Mouse (Mus musculus) CH12.LX (cell line): ENCODE data around the gene Gpd1l. TPM values are rescaled to one million over a fixed set of nuclear protein-coding genes. Genes with fewer than 3 reads are reported as not detected.

Experiments used
- DNase-seq: peaks from one replicate; pipeline ENCODE4 v3.0.0-alpha.2; 2013; ENCODE audit errors: extremely low read depth
- H3K27ac ChIP-seq: 2 replicates; pipeline ENCODE4 v1.5.1; 2012; ENCODE audit warnings: low read depth, mild to moderate bottlenecking, control low read depth, moderate library complexity; ENCODE audit not compliant: insufficient read depth
- H3K27me3 ChIP-seq: replicated peaks from 2 replicates; pipeline ENCODE3; 2012; ENCODE audit warnings: inconsistent platforms
- H3K36me3 ChIP-seq, 2 experiments: replicated peaks in 1 of 2; 2 replicates each; pipeline versions ENCODE3 to v1.6.1; 2012; ENCODE audit warnings: inconsistent platforms in 1 of 2, low read length in 1 of 2, mild to moderate bottlenecking in 1 of 2, mixed read lengths in 1 of 2, moderate library complexity in 1 of 2; ENCODE audit not compliant: control insufficient read depth in 1 of 2, insufficient read depth in 1 of 2
- H3K4me1 ChIP-seq, 2 experiments: 2 replicates each; pipeline ENCODE4 v1.6.1; 2012; ENCODE audit warnings: inconsistent platforms in 1 of 2, moderate library complexity in 1 of 2; ENCODE audit not compliant: insufficient read depth in 2 of 2, control insufficient read depth in 1 of 2
- H3K4me2 ChIP-seq: 2 replicates; pipeline ENCODE4 v1.6.1; 2012; ENCODE audit warnings: low read depth, mild to moderate bottlenecking, control low read depth; ENCODE audit not compliant: poor library complexity, insufficient read depth, severe bottlenecking
- H3K4me3 ChIP-seq, 3 experiments: fragments of 150-350 bp in 1 of 3; sonication (generic) in 1 of 3; replicated peaks in 1 of 3; 2 replicates each; pipeline versions ENCODE3 to v1.5.1; 2011 to 2012; ENCODE audit warnings: low read depth in 2 of 3, low read length in 2 of 3, mild to moderate bottlenecking in 2 of 3, moderate library complexity in 2 of 3, control low read depth in 1 of 3, improper control_type of control experiment in 1 of 3, inconsistent platforms in 1 of 3, mixed read lengths in 1 of 3; ENCODE audit not compliant: poor library complexity in 1 of 3
- H3K79me2 ChIP-seq: replicated peaks from 2 replicates; pipeline ENCODE4 v1.6.1; 2012; ENCODE audit warnings: mild to moderate bottlenecking, moderate library complexity; ENCODE audit not compliant: control insufficient read depth, poor library complexity, insufficient read depth, severe bottlenecking; ENCODE audit errors: extremely low read depth
- H3K9ac ChIP-seq: 2 replicates; pipeline ENCODE4 v1.6.1; 2012; ENCODE audit warnings: low read depth, mild to moderate bottlenecking, control low read depth, moderate library complexity; ENCODE audit not compliant: insufficient read depth
- H3K9me3 ChIP-seq: replicated peaks from 2 replicates; pipeline ENCODE3; 2012; ENCODE audit warnings: low read length, inconsistent platforms, mixed read lengths
- BHLHE40 ChIP-seq: IDR thresholded peaks from 2 replicates; pipeline ENCODE4 v1.6.1; 2011; ENCODE audit warnings: mild to moderate bottlenecking, low read depth, low read length, improper control_type of control experiment
- CHD1 ChIP-seq: IDR thresholded peaks from 2 replicates; pipeline ENCODE4 v1.6.1; 2012; ENCODE audit warnings: low read depth, low read length, improper control_type of control experiment, inconsistent platforms
- E2F4 ChIP-seq: IDR thresholded peaks from 2 replicates; pipeline ENCODE4 v1.6.1; 2011; ENCODE audit warnings: low read depth, low read length, improper control_type of control experiment; ENCODE audit not compliant: insufficient replicate concordance
- EP300 ChIP-seq: IDR thresholded peaks from 2 replicates; pipeline ENCODE4 v1.6.1; 2011; ENCODE audit warnings: low read length, improper control_type of control experiment
- ETS1 ChIP-seq: conservative IDR thresholded peaks from 2 replicates; pipeline ENCODE4 v1.6.1; 2012; ENCODE audit warnings: low read depth, mild to moderate bottlenecking, inconsistent platforms, low read length, improper control_type of control experiment, moderate library complexity
- GABPA ChIP-seq: IDR thresholded peaks from 2 replicates; pipeline ENCODE4 v1.6.1; 2012; ENCODE audit warnings: low read depth, low read length, improper control_type of control experiment, inconsistent platforms; ENCODE audit not compliant: insufficient replicate concordance
- JUN ChIP-seq: IDR thresholded peaks from 2 replicates; pipeline ENCODE4 v1.6.1; 2011; ENCODE audit warnings: low read depth, mild to moderate bottlenecking, low read length, improper control_type of control experiment, moderate library complexity; ENCODE audit not compliant: insufficient read depth
- JUND ChIP-seq: conservative IDR thresholded peaks from 2 replicates; pipeline ENCODE4 v1.6.1; 2011; ENCODE audit warnings: low read depth, low read length, improper control_type of control experiment
- MAFK ChIP-seq: IDR thresholded peaks from 2 replicates; pipeline ENCODE4 v1.6.1; 2011; ENCODE audit warnings: low read length, improper control_type of control experiment; ENCODE audit not compliant: insufficient replicate concordance
- MYC ChIP-seq: IDR thresholded peaks from 2 replicates; pipeline ENCODE4 v1.6.1; 2011; ENCODE audit warnings: low read depth, mild to moderate bottlenecking, improper control_type of control experiment, low read length
- NRF1 ChIP-seq: IDR thresholded peaks from 2 replicates; pipeline ENCODE4 v1.6.1; 2014; ENCODE audit warnings: low read depth, mild to moderate bottlenecking, inconsistent platforms, low read length, improper control_type of control experiment, moderate library complexity
- PAX5 ChIP-seq: IDR thresholded peaks from 2 replicates; pipeline ENCODE4 v1.6.1; 2012; ENCODE audit warnings: low read length, inconsistent platforms, mixed read lengths
- POLR2AphosphoS2 ChIP-seq: IDR thresholded peaks from 2 replicates; pipeline ENCODE4 v1.6.1; 2011; ENCODE audit warnings: low read depth, low read length, improper control_type of control experiment
- SMC3 ChIP-seq: IDR thresholded peaks from 2 replicates; pipeline ENCODE4 v1.6.1; 2011; ENCODE audit warnings: low read depth, low read length, improper control_type of control experiment
- USF1 ChIP-seq: IDR thresholded peaks from 2 replicates; pipeline ENCODE4 v1.6.1; 2014; ENCODE audit warnings: low read depth, mild to moderate bottlenecking, inconsistent platforms, low read length, improper control_type of control experiment
- USF2 ChIP-seq: conservative IDR thresholded peaks from 2 replicates; pipeline ENCODE4 v1.6.1; 2011; ENCODE audit warnings: low read depth, low read length, improper control_type of control experiment
- ZC3H11A ChIP-seq: IDR thresholded peaks from 2 replicates; pipeline ENCODE4 v1.6.1; 2012; ENCODE audit warnings: low read depth, mild to moderate bottlenecking, inconsistent platforms, low read length, improper control_type of control experiment
- dilution Hi-C: fragments of 300-500 bp; cut with MboI; formaldehyde crosslinking; loops from 2 replicates; pipeline ENCODE4 v1.14.3; 2020; ENCODE audit warnings: low sequenced_read_pairs; ENCODE audit not compliant: extremely low pct_unique_long_range_greater_than_20kb, extremely low pct_ligation_motif_present
- in situ Hi-C: fragments of 300-500 bp; cut with MboI; formaldehyde crosslinking; loops from 3 replicates; pipeline ENCODE4 v1.14.3; 2019; ENCODE audit warnings: low sequenced_read_pairs, low pct_ligation_motif_present, low pct_unique_long_range_greater_than_20kb, mixed read lengths
- polyA plus RNA-seq: library from polyadenylated mRNA; unstranded; fragments of >175 nt; gene quantifications from 2 replicates; pipeline ENCODE4 v1.2.1, GENCODE M21; 2012; ENCODE audit warnings: low read depth; ENCODE audit not compliant: insufficient read length
- total RNA-seq, 2 experiments: library from RNA; depleted of rRNA; stranded (reverse); fragments of 300-350 nt in 1 of 2; fragments of >200 nt in 1 of 2; gene quantifications; 2 replicates each; pipeline ENCODE4 v1.2.3; 2012 to 2014

Gpd1l gene
- total and polyA plus RNA-seq, 3 experiments: 4.6 to 7.4 (median 5.8) TPM

- dilution Hi-C loops: no loop called here
- H3K4me3 ChIP-seq: no peak overlapping the region
- no peaks in the 10 kb centered on the region for H3K36me3 ChIP-seq
- no peak overlapping the region for H3K9ac ChIP-seq
- no peaks in the 10 kb centered on the region for H3K4me1 ChIP-seq
- no peaks in the 10 kb centered on the region for H3K27me3 ChIP-seq
- no peaks in the 10 kb centered on the region for H3K79me2 ChIP-seq
- in situ Hi-C loops: no loop called here
- H3K9me3 ChIP-seq: peaks cover 6% of the 10 kb centered on the region
- H3K27ac ChIP-seq: no peak overlapping the region
- no peak for DNase-seq
- H3K4me2 ChIP-seq: no peak overlapping the region
- TF ChIP-seq SMC3: no peak
These were observed 11.8 kb upstream of the Gpd1l start for GRCm38 (mm10) chr9:114945576-114945975.

GRCm38 (mm10) chr9:114944642-114945041 is 10.9 kb upstream of the Gpd1l start:
- Histone ChIP-seq H3K36me3 (no peaks in the 10 kb centered on the region), H3K27me3 (no peaks in the 10 kb centered on the region), H3K27ac (no peak overlapping the region), H3K4me3 (no peak overlapping the region), H3K9me3 (peaks cover 6% of the 10 kb centered on the region), H3K4me2 (no peak overlapping the region), H3K4me1 (no peaks in the 10 kb centered on the region), H3K9ac (no peak overlapping the region), H3K79me2 (no peaks in the 10 kb centered on the region)
- in situ Hi-C loops: no loop called here
- TF ChIP-seq CHD1 (no peak), MYC (no peak), MAFK (no peak), PAX5 (no peak), ETS1 (no peak), BHLHE40 (no peak), JUN (no peak), USF2 (no peak), GABPA (no peak), ZC3H11A (no peak), POLR2AphosphoS2 (no peak), USF1 (no peak), SMC3 (no peak), NRF1 (no peak), E2F4 (no peak), EP300 (no peak), JUND (no peak)
- DNase-seq: no peak
- dilution Hi-C loops: no loop called here
